15 mouse cellular contexts compared by ENCODE assay signal in the genomic region with DNA sequence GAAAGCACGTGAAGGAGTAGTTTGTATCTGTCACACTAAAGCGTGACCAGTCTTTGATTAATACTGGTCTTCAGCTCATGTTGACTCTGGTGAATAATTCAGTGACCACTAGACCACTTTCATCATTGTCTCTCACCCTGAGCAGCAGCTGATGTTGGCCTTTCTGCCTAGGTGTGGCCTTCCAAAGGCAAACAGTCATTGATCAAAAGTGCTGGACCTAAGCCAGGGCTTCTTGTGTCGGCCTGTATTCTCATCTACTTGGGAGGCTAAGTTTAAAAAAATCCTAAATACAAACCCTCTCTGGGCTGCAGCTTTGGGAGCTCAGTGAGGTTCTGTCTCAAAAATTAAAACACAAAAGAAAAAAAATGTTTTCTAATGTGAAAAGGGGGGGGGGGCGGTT.
"Had no signal": no experiment of that assay in that cellular context is flagged by ENCODE, and none has a peak within 500 bp of the region (broad histone marks: within the 10 kb centered on the region; RNA-seq: fewer than 3 reads in every experiment).

No protein-coding gene starts in this region.

- ATAC-seq: midbrain, embryonic 16.5 days had no signal

- H3K27ac ChIP-seq: kidney, embryonic 15.5 days; limb, embryonic 13.5 days; liver, embryonic 13.5 days; midbrain, embryonic 12.5 days; neural tube, embryonic 13.5 days had no signal

- H3K9ac ChIP-seq: kidney, embryonic 15.5 days; limb, embryonic 13.5 days; liver, embryonic 13.5 days; midbrain, embryonic 12.5 days; neural tube, embryonic 13.5 days had no signal

- DNase-seq: kidney, adult 2 months; kidney, postnatal 14 days; left cerebral cortex, postnatal 4 days; liver, embryonic 13.5 days; lung, adult 18-20 months; lung, postnatal 10 days; retina, postnatal 1 day; right cerebral cortex, postnatal 4 days; spleen, adult 18-20 months; thymus, postnatal 4 days had no signal

- H3K27me3 ChIP-seq: kidney, embryonic 15.5 days; limb, embryonic 13.5 days; liver, embryonic 13.5 days; midbrain, embryonic 12.5 days had no signal

- H3K4me3 ChIP-seq: kidney, embryonic 15.5 days; limb, embryonic 13.5 days; liver, embryonic 13.5 days; midbrain, embryonic 12.5 days; neural tube, embryonic 13.5 days had no signal

- H3K4me2 ChIP-seq: kidney, embryonic 15.5 days; limb, embryonic 13.5 days; liver, embryonic 13.5 days; midbrain, embryonic 12.5 days; neural tube, embryonic 13.5 days had no signal

- H3K36me3 ChIP-seq: kidney, embryonic 15.5 days; limb, embryonic 13.5 days; liver, embryonic 13.5 days; midbrain, embryonic 12.5 days; neural tube, embryonic 13.5 days had no signal

- H3K4me1 ChIP-seq: kidney, embryonic 15.5 days; liver, embryonic 13.5 days had no signal

- H3K9me3 ChIP-seq: kidney, embryonic 15.5 days; limb, embryonic 13.5 days; liver, embryonic 13.5 days; midbrain, embryonic 12.5 days; neural tube, embryonic 13.5 days had no signal
